ENCODE assay signal across 10 mouse cellular contexts in genomic region chr10:68720887-68721400, GRCm38 (mm10). TPM values are rescaled to one million over a fixed set of nuclear protein-coding genes. Genes with fewer than 3 reads are reported as not detected.
A peak's percentile ranks its signal among the peaks of the same experiment; 100 is the strongest.
DNase-seq lines count a peak whose midpoint lies in the region; ATAC-seq lines count a peak whose summit lies in the region.
"Had no signal": no experiment of that assay in that cellular context is flagged by ENCODE, and none has a peak within 500 bp of the region (broad histone marks: within the 10 kb centered on the region; RNA-seq: fewer than 3 reads in every experiment).

No protein-coding gene starts in this region.

- H3K36me3 ChIP-seq in kidney, embryonic 16.5 days (ENCODE audit: insufficient read depth, low read length): no peaks in the 10 kb centered on the region

- peaks cover 3% of the 10 kb centered on the region; the same call in 1 of the 2 replicates for H3K27me3 ChIP-seq in kidney, embryonic 16.5 days (ENCODE audit: insufficient read depth, low read length)

- WGBS in kidney, embryonic 16.5 days: 51% methylated on average over 5 of the region's 5 CpGs

- H3K27ac ChIP-seq in kidney, embryonic 16.5 days (ENCODE audit: low read length): no peak overlapping the region

- ATAC-seq in kidney, embryonic 16.5 days (ENCODE audit: low FRiP score, low TSS enrichment): no peak
- ATAC-seq: forebrain, embryonic 14.5 days; intestine, embryonic 16.5 days had no signal

- peaks cover 14% of the 10 kb centered on the region for H3K4me1 ChIP-seq in kidney, embryonic 16.5 days (ENCODE audit: insufficient read depth, low read length)

- H3K9ac ChIP-seq in kidney, embryonic 16.5 days (replicated peaks; ENCODE audit: low read length): no peak overlapping the region

- DNase-seq in kidney, adult 11 months: peak; percentile 7
- peak; percentile 32 to 46 for DNase-seq in adrenal gland, adult 18-20 months (ENCODE audit: low spot score in 2 of 2)
- DNase-seq in heart, postnatal 10 days: peak; percentile 41 to 57
- DNase-seq in lung, postnatal 10 days: peak; percentile 64
- no peak for DNase-seq in embryo, embryonic 10 days (ENCODE audit: low spot score)
- no peak for DNase-seq in embryo, embryonic 10.5 days (ENCODE audit: low spot score)
- DNase-seq in right cerebral cortex, postnatal 25 days: no peak

- intact Hi-C loops in heart, postnatal 10 days (cut with DNase I): no loop called here

- H3K4me2 ChIP-seq in kidney, embryonic 16.5 days (replicated peaks; ENCODE audit: low read depth, low read length): no peak overlapping the region

- H3K4me3 ChIP-seq in kidney, embryonic 16.5 days (ENCODE audit: low read length): no peak overlapping the region

- no peaks in the 10 kb centered on the region for H3K9me3 ChIP-seq in kidney, embryonic 16.5 days (ENCODE audit: low read length)

RNA-seq across cellular contexts. Expression of gene Tmem26, which starts 2.5 kb away (rescaled TPM):
- 8.3 and 8.9 TPM in 2 replicates for polyA plus RNA-seq in kidney, embryonic 16.5 days (2015; fragmentation: Nextera tagmentation; extraction: Ambion mirVana)
- 1 to 10 TPM; 4.6 to 5.7 TPM for total RNA-seq in adrenal gland, adult 18-20 months (2021)
- under 1 TPM; 0.67 to 0.99 TPM for total RNA-seq in heart, postnatal 10 days (2021)

Comparison
In these comparisons a context has a peak if more than half of its experiments do, and no peak if none do; other contexts are left out.
1. DNase-seq: peak in kidney, adult 11 months (single experiment), adrenal gland, adult 18-20 months (2 of 2), heart, postnatal 10 days (2 of 2) and lung, postnatal 10 days (single experiment); none in embryo, embryonic 10 days (single experiment), embryo, embryonic 10.5 days (single experiment) and right cerebral cortex, postnatal 25 days (single experiment).